Mouse (Mus musculus): ENCODE results near the gene Zbtb16.

- no peak for TF ChIP-seq POLR2A (IDR thresholded peaks at IDR 0.05; ENCODE audit: low read depth, low read length)
- TF ChIP-seq CTCF (conservative IDR thresholded peaks at IDR 0.05; ENCODE audit: insufficient read depth, insufficient read length, low read depth, low read length), result no peak
Observed at GRCm38 (mm10) chr9:48743338-48744285, 92.4 kb downstream of the Zbtb16 start.

All from kidney, adult 2 months (tissue).